Mouse (Mus musculus) MEL (cell line): ENCODE data around the gene Mtfp1. TPM values are rescaled to one million over a fixed set of nuclear protein-coding genes. Genes with fewer than 3 reads are reported as not detected.

Experiments used
- CHD1 ChIP-seq: IDR thresholded peaks from 2 replicates; pipeline ENCODE4 v1.6.1; 2012; ENCODE audit warnings: low read depth, mild to moderate bottlenecking, inconsistent platforms, low read length, improper control_type of control experiment
- CTCF ChIP-seq, 3 experiments: IDR thresholded peaks in 2 of 3; conservative IDR thresholded peaks in 1 of 3; 2 replicates each; pipeline ENCODE4 v1.5.1; 2011 to 2012; ENCODE audit warnings: low read length in 3 of 3, low read depth in 2 of 3, mild to moderate bottlenecking in 2 of 3, improper control_type of control experiment in 1 of 3, inconsistent platforms in 1 of 3, mixed read lengths in 1 of 3, moderate library complexity in 1 of 3; ENCODE audit not compliant: control insufficient read depth in 1 of 3, insufficient read depth in 1 of 3, poor library complexity in 1 of 3, severe bottlenecking in 1 of 3
- ELF1 ChIP-seq: IDR thresholded peaks from 2 replicates; pipeline ENCODE4 v1.6.1; 2014; ENCODE audit warnings: low read depth, mild to moderate bottlenecking, inconsistent platforms, low read length, improper control_type of control experiment, moderate library complexity
- ETS1 ChIP-seq: IDR thresholded peaks from 2 replicates; pipeline ENCODE4 v1.6.1; 2012; ENCODE audit warnings: low read depth, mild to moderate bottlenecking, inconsistent platforms, low read length, improper control_type of control experiment, moderate library complexity
- GABPA ChIP-seq: IDR thresholded peaks from 2 replicates; pipeline ENCODE4 v1.6.1; 2012; ENCODE audit warnings: low read depth, mild to moderate bottlenecking, inconsistent platforms, low read length, improper control_type of control experiment, moderate library complexity
- HCFC1 ChIP-seq: IDR thresholded peaks from 2 replicates; pipeline ENCODE4 v1.6.1; 2012; ENCODE audit warnings: low read depth, mild to moderate bottlenecking, inconsistent platforms, low read length, improper control_type of control experiment, moderate library complexity
- KAT2A ChIP-seq: conservative IDR thresholded peaks from 2 replicates; pipeline ENCODE4 v1.6.1; 2012; ENCODE audit warnings: low read depth, low read length, improper control_type of control experiment, inconsistent platforms
- MAZ ChIP-seq: IDR thresholded peaks from 2 replicates; pipeline ENCODE4 v1.6.1; 2012; ENCODE audit warnings: low read depth, mild to moderate bottlenecking, inconsistent platforms, low read length, improper control_type of control experiment
- MXI1 ChIP-seq: IDR thresholded peaks from 2 replicates; pipeline ENCODE4 v1.6.1; 2011; ENCODE audit warnings: mild to moderate bottlenecking, low read depth, low read length, improper control_type of control experiment
- MYB ChIP-seq: IDR thresholded peaks from 2 replicates; pipeline ENCODE4 v1.6.1; 2011; ENCODE audit warnings: mild to moderate bottlenecking, low read depth, low read length, improper control_type of control experiment
- NELFE ChIP-seq: IDR thresholded peaks from 2 replicates; pipeline ENCODE4 v1.6.1; 2011; ENCODE audit warnings: low read depth, low read length, improper control_type of control experiment
- NRF1 ChIP-seq: IDR thresholded peaks from 2 replicates; pipeline ENCODE4 v1.6.1; 2014; ENCODE audit warnings: low read depth, mild to moderate bottlenecking, inconsistent platforms, low read length, improper control_type of control experiment, moderate library complexity; ENCODE audit not compliant: poor library complexity, insufficient read depth, severe bottlenecking
- POLR2A ChIP-seq, 2 experiments: IDR thresholded peaks; 2 replicates each; pipeline ENCODE4 v1.6.1; 2011 to 2012; ENCODE audit warnings: low read length in 2 of 2, mild to moderate bottlenecking in 2 of 2, control low read depth in 1 of 2, improper control_type of control experiment in 1 of 2, low read depth in 1 of 2, moderate library complexity in 1 of 2; ENCODE audit not compliant: control insufficient read depth in 1 of 2, insufficient read depth in 1 of 2, poor library complexity in 1 of 2
- POLR2AphosphoS2 ChIP-seq: IDR thresholded peaks from 2 replicates; pipeline ENCODE4 v1.6.1; 2011; ENCODE audit warnings: low read length, improper control_type of control experiment
- RAD21 ChIP-seq: IDR thresholded peaks from 2 replicates; pipeline ENCODE4 v1.6.1; 2011; ENCODE audit warnings: mild to moderate bottlenecking, low read depth, low read length, improper control_type of control experiment
- RCOR1 ChIP-seq: IDR thresholded peaks from 2 replicates; pipeline ENCODE4 v1.6.1; 2012; ENCODE audit warnings: low read depth, mild to moderate bottlenecking, inconsistent platforms, low read length, improper control_type of control experiment
- SMC3 ChIP-seq: IDR thresholded peaks from 2 replicates; pipeline ENCODE4 v1.6.1; 2011; ENCODE audit warnings: low read depth, low read length, improper control_type of control experiment
- TAL1 ChIP-seq: IDR thresholded peaks from 2 replicates; pipeline ENCODE4 v1.6.1; 2012; ENCODE audit warnings: mild to moderate bottlenecking, inconsistent platforms, low read length, moderate library complexity, mixed read lengths
- TBP ChIP-seq: IDR thresholded peaks from 2 replicates; pipeline ENCODE4 v1.8.0; 2011; ENCODE audit warnings: low read depth, low read length, improper control_type of control experiment
- TCF12 ChIP-seq: IDR thresholded peaks from 2 replicates; pipeline ENCODE4 v1.6.1; 2014; ENCODE audit warnings: low read depth, mild to moderate bottlenecking, inconsistent platforms, low read length, improper control_type of control experiment, moderate library complexity
- UBTF ChIP-seq: IDR thresholded peaks from 2 replicates; pipeline ENCODE4 v1.6.1; 2012; ENCODE audit warnings: low read depth, mild to moderate bottlenecking, inconsistent platforms, low read length, improper control_type of control experiment, moderate library complexity, borderline replicate concordance; ENCODE audit not compliant: insufficient read depth
- USF2 ChIP-seq, 2 experiments: IDR thresholded peaks; 2 replicates each; pipeline ENCODE4 v1.6.1; 2011 to 2012; ENCODE audit warnings: improper control_type of control experiment in 2 of 2, low read length in 2 of 2, borderline replicate concordance in 1 of 2, inconsistent platforms in 1 of 2, low read depth in 1 of 2, mild to moderate bottlenecking in 1 of 2; ENCODE audit not compliant: insufficient read depth in 1 of 2
- polyA plus RNA-seq, 2 experiments: library from polyadenylated mRNA; stranded (reverse) in 1 of 2; unstranded in 1 of 2; fragments of >175 nt in 1 of 2; fragments of >200 nt in 1 of 2; gene quantifications; 2 replicates each; pipeline versions ENCODE4 v1.2.1 to v1.2.4; 2012; ENCODE audit warnings: low replicate concordance in 2 of 2, low read depth in 1 of 2; ENCODE audit not compliant: insufficient read length in 2 of 2, insufficient read depth in 1 of 2, missing spikeins in 1 of 2
- total RNA-seq: library from RNA; depleted of rRNA; stranded (reverse); fragments of 300-350 nt; gene quantifications from 2 replicates; pipeline ENCODE4 v1.2.3, GENCODE M21; 2012

Gene Mtfp1
- total and polyA plus RNA-seq, 3 experiments: 70.5 to 84.8 TPM; not detected in 1

- TF ChIP-seq CTCF (IDR thresholded peaks at IDR 0.05 in 2 of 3, conservative IDR thresholded peaks at IDR 0.05 in 1 of 3; ENCODE audit: control insufficient read depth in 1 of 3, insufficient read depth in 1 of 3, low read depth in 2 of 3, low read length in 3 of 3, poor library complexity in 1 of 3, severe bottlenecking in 1 of 3): no peak
- peak; percentile 52 for TF ChIP-seq MYB
- peak; percentile 84 for TF ChIP-seq MXI1
- TF ChIP-seq CHD1: peak; percentile 97
- TF ChIP-seq NRF1: peak; percentile 68
- TF ChIP-seq RAD21: no peak
- peak; percentile 96 for TF ChIP-seq KAT2A
- TF ChIP-seq RCOR1: peak; percentile 27; the same call in 1 of the 2 replicates
- peak; percentile 70 for TF ChIP-seq TCF12
- TF ChIP-seq TAL1: no peak
- peak; percentile 76 to 100; a peak in 3 of 4 replicates for TF ChIP-seq POLR2A (IDR thresholded peaks at IDR 0.05; ENCODE audit: control insufficient read depth in 1 of 2, insufficient read depth in 1 of 2, low read depth in 1 of 2, low read length in 2 of 2, poor library complexity in 1 of 2)
- peak; percentile 99 for TF ChIP-seq NELFE
- peak; percentile 72 to 93 for TF ChIP-seq USF2 (IDR thresholded peaks at IDR 0.05; ENCODE audit: borderline replicate concordance in 1 of 2, insufficient read depth in 1 of 2, low read depth in 1 of 2, low read length in 2 of 2)
- TF ChIP-seq UBTF: 0 out of 2 replicates have a peak, but pooled peaks have one; percentile 67
- peak; percentile 95 for TF ChIP-seq MAZ
- TF ChIP-seq HCFC1: peak; percentile 97
- TF ChIP-seq POLR2AphosphoS2: peak; percentile 99
- TF ChIP-seq SMC3: no peak
- peak; percentile 95 for TF ChIP-seq TBP
- no peak for TF ChIP-seq GABPA
- TF ChIP-seq ETS1: peak; percentile 55
- TF ChIP-seq ELF1: peak; percentile 85
Observed at GRCm38 (mm10) chr11:4096054-4096984, 1.1 kb upstream of the Mtfp1 start (continued).
